Mouse (Mus musculus): ENCODE measurements around the gene Alkbh3. TPM values are rescaled to one million over a fixed set of nuclear protein-coding genes. Genes with fewer than 3 reads are reported as not detected.
A peak's percentile ranks its signal among the peaks of the same experiment; 100 is the strongest.

The Alkbh3 gene
- polyA plus RNA-seq, 1 experiment: 31.3 TPM

DNA sequence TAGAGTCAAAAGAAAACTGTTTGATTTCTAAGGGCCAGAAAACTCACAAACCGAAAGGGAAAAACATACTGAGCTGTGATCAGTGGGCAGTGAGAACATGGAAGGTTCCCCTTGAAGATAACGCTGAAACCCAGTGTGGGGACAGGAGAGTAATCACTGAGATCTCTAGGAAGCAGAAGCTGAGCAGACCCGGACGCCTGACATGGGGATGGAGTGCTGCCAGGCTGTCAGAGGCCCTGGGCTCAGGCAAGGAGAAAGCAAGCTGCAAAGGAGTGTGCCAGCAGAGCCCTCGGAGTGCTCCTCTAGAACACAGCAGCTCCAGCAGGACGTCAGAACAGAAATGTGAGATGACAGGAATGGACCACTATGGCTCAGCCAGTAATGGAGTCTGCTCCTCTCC is 14.0 kb upstream of the Alkbh3 start:
- TF ChIP-seq POLR2A (IDR thresholded peaks at IDR 0.05; ENCODE audit: insufficient read depth, low read length) (no peak), EP300 (IDR thresholded peaks at IDR 0.05; ENCODE audit: insufficient read depth, low read depth, low read length) (no peak)
- Histone ChIP-seq H3K4me3 (ENCODE audit: low read depth, low read length) (no peak overlapping the region), H3K9ac (ENCODE audit: low read depth, poor library complexity, severe bottlenecking) (no peak overlapping the region), H3K36me3 (ENCODE audit: control insufficient read depth, insufficient read depth, low read length, poor library complexity, severe bottlenecking) (no peaks in the 10 kb centered on the region), H3K27me3 (ENCODE audit: control insufficient read depth, insufficient read depth, low read length, poor library complexity, severe bottlenecking) (no peaks in the 10 kb centered on the region), H3K27ac (ENCODE audit: insufficient read depth, low read length) (no peak overlapping the region), H3K9me3 (replicated peaks; ENCODE audit: control insufficient read depth, insufficient read depth, low read length, poor library complexity, severe bottlenecking) (no peaks in the 10 kb centered on the region), H3K4me1 (ENCODE audit: control insufficient read depth, insufficient read depth, low read length) (no peaks in the 10 kb centered on the region)

DNA sequence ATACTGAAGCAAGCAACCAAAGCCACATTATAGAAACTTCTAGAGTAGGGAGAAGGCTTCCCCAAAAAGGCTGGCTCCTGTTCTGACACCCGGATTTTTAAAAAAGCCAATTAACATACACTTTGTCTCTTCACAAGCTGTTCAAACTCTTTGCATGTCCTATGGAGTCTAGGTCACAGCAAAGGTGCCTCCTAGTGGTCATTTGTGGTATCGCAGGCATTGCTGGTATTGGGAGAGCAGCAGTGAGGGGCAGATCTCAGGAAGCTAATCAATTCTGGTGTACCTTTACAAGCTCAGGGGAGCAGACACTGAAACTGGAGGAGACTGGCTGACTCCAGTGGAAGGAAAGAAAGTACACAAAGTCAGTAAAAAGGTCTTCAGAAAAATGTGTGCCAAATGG is 8.3 kb downstream of the Alkbh3 start:
- H3K4me3 ChIP-seq (ENCODE audit: low read depth, low read length): no peak overlapping the region
- TF ChIP-seq CTCF (IDR thresholded peaks at IDR 0.05; ENCODE audit: low read depth, low read length) (peak; percentile 68), EP300 (IDR thresholded peaks at IDR 0.05; ENCODE audit: insufficient read depth, low read depth, low read length) (no peak)
- H3K9me3 ChIP-seq (replicated peaks; ENCODE audit: control insufficient read depth, insufficient read depth, low read length, poor library complexity, severe bottlenecking): no peaks in the 10 kb centered on the region
- no peak overlapping the region for H3K27ac ChIP-seq (ENCODE audit: insufficient read depth, low read length)
- no peak overlapping the region for H3K9ac ChIP-seq (ENCODE audit: low read depth, poor library complexity, severe bottlenecking)
- peaks cover 2% of the 10 kb centered on the region for H3K4me1 ChIP-seq (ENCODE audit: control insufficient read depth, insufficient read depth, low read length)
- peaks cover 26% of the 10 kb centered on the region for H3K36me3 ChIP-seq (ENCODE audit: control insufficient read depth, insufficient read depth, low read length, poor library complexity, severe bottlenecking)
- H3K27me3 ChIP-seq (ENCODE audit: control insufficient read depth, insufficient read depth, low read length, poor library complexity, severe bottlenecking): no peaks in the 10 kb centered on the region

DNA sequence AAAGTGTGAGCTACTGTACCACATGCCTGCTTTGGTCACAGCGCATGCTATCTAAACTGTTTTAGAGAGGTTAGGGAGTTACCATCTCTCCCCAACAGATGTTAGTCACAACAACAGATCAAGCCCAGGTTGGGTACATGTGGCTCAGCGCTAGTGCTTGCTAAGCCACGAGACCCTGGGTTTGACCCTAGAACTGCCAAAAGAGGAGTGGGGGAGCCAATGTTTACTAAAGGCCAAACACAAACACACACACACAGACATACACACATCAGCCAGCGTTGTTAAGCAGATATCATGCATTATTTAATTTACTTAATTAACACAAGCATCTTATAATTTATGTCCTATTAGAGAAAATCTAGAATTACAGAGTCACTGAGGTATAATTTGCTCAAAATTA is 8.7 kb downstream of the Alkbh3 start:
- H3K9ac ChIP-seq (ENCODE audit: low read depth, poor library complexity, severe bottlenecking): no peak overlapping the region
- H3K9me3 ChIP-seq (replicated peaks; ENCODE audit: control insufficient read depth, insufficient read depth, low read length, poor library complexity, severe bottlenecking): no peaks in the 10 kb centered on the region
- H3K4me1 ChIP-seq (ENCODE audit: control insufficient read depth, insufficient read depth, low read length): peaks cover 2% of the 10 kb centered on the region
- TF ChIP-seq CTCF (IDR thresholded peaks at IDR 0.05; ENCODE audit: low read depth, low read length) (no peak), POLR2A (IDR thresholded peaks at IDR 0.05; ENCODE audit: insufficient read depth, low read length) (no peak), EP300 (IDR thresholded peaks at IDR 0.05; ENCODE audit: insufficient read depth, low read depth, low read length) (no peak)
- H3K36me3 ChIP-seq (ENCODE audit: control insufficient read depth, insufficient read depth, low read length, poor library complexity, severe bottlenecking): peaks cover 24% of the 10 kb centered on the region
- no peaks in the 10 kb centered on the region for H3K27me3 ChIP-seq (ENCODE audit: control insufficient read depth, insufficient read depth, low read length, poor library complexity, severe bottlenecking)
- H3K4me3 ChIP-seq (ENCODE audit: low read depth, low read length): no peak overlapping the region
- H3K27ac ChIP-seq (ENCODE audit: insufficient read depth, low read length): peak overlapping the region; percentile 75

DNA sequence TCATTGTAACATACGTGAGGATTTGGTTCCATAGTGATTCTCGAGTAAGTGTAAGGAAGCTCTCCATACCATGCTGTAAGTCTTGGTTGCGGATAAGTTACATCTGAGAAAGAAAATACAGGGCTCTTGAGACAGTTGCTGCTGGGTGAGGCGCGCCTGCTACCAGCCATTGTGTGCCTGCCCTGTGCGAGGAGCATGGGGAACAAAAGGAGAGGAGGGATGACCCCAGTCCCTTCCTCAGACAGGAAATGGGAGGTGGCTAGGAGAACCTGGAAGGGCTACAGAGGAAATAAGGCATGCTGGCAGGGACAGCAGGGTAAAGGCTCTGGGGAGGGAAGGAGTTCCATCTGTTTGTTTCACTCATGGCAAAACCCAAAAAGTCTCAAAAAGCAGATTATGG is 9.2 kb downstream of the Alkbh3 start:
- Histone ChIP-seq H3K36me3 (ENCODE audit: control insufficient read depth, insufficient read depth, low read length, poor library complexity, severe bottlenecking) (peaks cover 23% of the 10 kb centered on the region), H3K27ac (ENCODE audit: insufficient read depth, low read length) (peak overlapping the region; percentile 75), H3K27me3 (ENCODE audit: control insufficient read depth, insufficient read depth, low read length, poor library complexity, severe bottlenecking) (no peaks in the 10 kb centered on the region), H3K9ac (ENCODE audit: low read depth, poor library complexity, severe bottlenecking) (no peak overlapping the region), H3K9me3 (replicated peaks; ENCODE audit: control insufficient read depth, insufficient read depth, low read length, poor library complexity, severe bottlenecking) (no peaks in the 10 kb centered on the region), H3K4me3 (ENCODE audit: low read depth, low read length) (no peak overlapping the region), H3K4me1 (ENCODE audit: control insufficient read depth, insufficient read depth, low read length) (peaks cover 2% of the 10 kb centered on the region)
- TF ChIP-seq CTCF (IDR thresholded peaks at IDR 0.05; ENCODE audit: low read depth, low read length) (no peak), POLR2A (IDR thresholded peaks at IDR 0.05; ENCODE audit: insufficient read depth, low read length) (no peak), EP300 (IDR thresholded peaks at IDR 0.05; ENCODE audit: insufficient read depth, low read depth, low read length) (no peak)

DNA sequence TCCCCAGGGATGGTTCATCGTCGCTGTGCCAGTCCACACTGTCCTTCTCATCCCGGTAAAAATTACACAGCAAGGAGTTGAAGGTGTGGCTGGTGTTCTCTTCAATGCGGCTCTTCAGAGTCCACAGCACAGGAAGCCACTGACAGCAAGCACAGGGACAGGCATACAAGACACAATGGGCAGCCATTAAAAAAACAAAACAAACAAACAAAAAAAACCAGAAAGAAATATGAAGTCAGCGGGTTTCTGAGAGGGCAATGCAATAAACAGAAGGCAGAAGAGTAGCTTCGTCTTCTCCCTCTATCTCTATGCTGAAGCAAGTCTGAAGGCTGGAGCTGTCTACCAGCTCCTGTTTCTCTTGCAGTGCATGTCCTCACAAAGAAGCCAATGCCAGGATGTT is 14.4 kb downstream of the Alkbh3 start, which contains the start of gene Gm27027:
Gm27027 (minus strand) TSS at position 101 of the 400 bp plus-strand sequence.
- H3K36me3 ChIP-seq (ENCODE audit: control insufficient read depth, insufficient read depth, low read length, poor library complexity, severe bottlenecking): peaks cover 34% of the 10 kb centered on the region
- no peak for TF ChIP-seq EP300 (IDR thresholded peaks at IDR 0.05; ENCODE audit: insufficient read depth, low read depth, low read length)
- no peak for TF ChIP-seq POLR2A (IDR thresholded peaks at IDR 0.05; ENCODE audit: insufficient read depth, low read length)
- TF ChIP-seq CTCF (IDR thresholded peaks at IDR 0.05; ENCODE audit: low read depth, low read length): no peak
- H3K27me3 ChIP-seq (ENCODE audit: control insufficient read depth, insufficient read depth, low read length, poor library complexity, severe bottlenecking): no peaks in the 10 kb centered on the region
- no peaks in the 10 kb centered on the region for H3K9me3 ChIP-seq (replicated peaks; ENCODE audit: control insufficient read depth, insufficient read depth, low read length, poor library complexity, severe bottlenecking)
- no peak within 1 kb of the TSS for H3K4me3 ChIP-seq (ENCODE audit: low read depth, low read length)
- H3K4me1 ChIP-seq (ENCODE audit: control insufficient read depth, insufficient read depth, low read length): no peaks in the 10 kb centered on the region
- no peak within 1 kb of the TSS for H3K9ac ChIP-seq (ENCODE audit: low read depth, poor library complexity, severe bottlenecking)
- no peak within 1 kb of the TSS for H3K27ac ChIP-seq (ENCODE audit: insufficient read depth, low read length)

DNA sequence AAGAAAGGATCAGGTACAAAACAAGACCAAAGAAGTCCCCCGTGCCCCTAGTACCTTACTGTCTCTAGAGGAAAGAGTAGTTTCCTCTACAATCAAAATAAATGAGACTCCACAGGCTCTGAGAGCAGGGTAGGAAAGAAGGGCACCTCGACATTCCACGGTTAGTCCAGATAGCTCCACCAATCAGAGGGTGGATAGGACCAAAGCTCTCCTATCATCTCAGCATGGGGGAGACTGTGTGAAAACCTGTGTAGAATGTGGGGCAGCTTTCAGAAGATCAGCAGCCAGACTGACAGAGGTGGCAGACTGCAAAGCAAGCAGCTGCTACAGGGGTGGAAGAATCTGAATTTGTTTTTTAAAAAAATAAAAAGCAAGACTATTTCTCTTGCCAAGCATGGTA is 17.8 kb downstream of the Alkbh3 start:
- no peak overlapping the region for H3K4me3 ChIP-seq (ENCODE audit: low read depth, low read length)
- H3K36me3 ChIP-seq (ENCODE audit: control insufficient read depth, insufficient read depth, low read length, poor library complexity, severe bottlenecking): peaks cover 33% of the 10 kb centered on the region
- TF ChIP-seq CTCF (IDR thresholded peaks at IDR 0.05; ENCODE audit: low read depth, low read length) (no peak), POLR2A (IDR thresholded peaks at IDR 0.05; ENCODE audit: insufficient read depth, low read length) (no peak), EP300 (IDR thresholded peaks at IDR 0.05; ENCODE audit: insufficient read depth, low read depth, low read length) (no peak)
- H3K27me3 ChIP-seq (ENCODE audit: control insufficient read depth, insufficient read depth, low read length, poor library complexity, severe bottlenecking): no peaks in the 10 kb centered on the region
- no peaks in the 10 kb centered on the region for H3K4me1 ChIP-seq (ENCODE audit: control insufficient read depth, insufficient read depth, low read length)
- no peak overlapping the region for H3K9ac ChIP-seq (ENCODE audit: low read depth, poor library complexity, severe bottlenecking)
- H3K27ac ChIP-seq (ENCODE audit: insufficient read depth, low read length): no peak overlapping the region
- H3K9me3 ChIP-seq (replicated peaks; ENCODE audit: control insufficient read depth, insufficient read depth, low read length, poor library complexity, severe bottlenecking): no peaks in the 10 kb centered on the region
